Mouse (Mus musculus) heart, adult 11 months (tissue): Measurements from ENCODE around the gene Cntn4.
A peak's percentile ranks its signal among the peaks of the same experiment; 100 is the strongest.

ENCODE experiments used
- DNase-seq: peaks from one replicate; pipeline ENCODE4 v3.0.0; 2022

The Cntn4 gene

GRCm38 (mm10) chr6:106471840-106472608 is 794.6 kb downstream of the Cntn4 start:
- no peak for DNase-seq

GRCm38 (mm10) chr6:106473871-106474270 is 796.4 kb downstream of the Cntn4 start:
- DNase-seq = no peak

DNA sequence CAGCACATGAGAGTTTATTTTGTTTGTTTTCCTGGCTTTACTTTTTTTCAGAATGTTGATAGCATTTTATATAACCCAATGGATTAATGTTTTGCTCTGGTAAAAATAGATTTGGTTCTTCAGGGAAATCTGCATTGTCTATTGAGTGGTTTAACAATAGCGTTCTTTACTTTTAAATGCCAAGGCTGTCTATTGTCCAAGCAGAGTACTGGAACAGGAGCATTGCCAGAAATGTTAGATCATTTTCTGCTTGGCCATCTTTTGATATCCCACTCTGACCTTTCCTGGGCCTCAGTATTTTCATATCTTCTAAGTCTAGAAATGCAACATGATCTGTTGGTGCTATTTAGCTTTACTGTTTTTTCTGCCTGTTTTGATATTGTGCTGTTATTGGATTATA is 804.1 kb downstream of the Cntn4 start:
- no peak for DNase-seq

DNA sequence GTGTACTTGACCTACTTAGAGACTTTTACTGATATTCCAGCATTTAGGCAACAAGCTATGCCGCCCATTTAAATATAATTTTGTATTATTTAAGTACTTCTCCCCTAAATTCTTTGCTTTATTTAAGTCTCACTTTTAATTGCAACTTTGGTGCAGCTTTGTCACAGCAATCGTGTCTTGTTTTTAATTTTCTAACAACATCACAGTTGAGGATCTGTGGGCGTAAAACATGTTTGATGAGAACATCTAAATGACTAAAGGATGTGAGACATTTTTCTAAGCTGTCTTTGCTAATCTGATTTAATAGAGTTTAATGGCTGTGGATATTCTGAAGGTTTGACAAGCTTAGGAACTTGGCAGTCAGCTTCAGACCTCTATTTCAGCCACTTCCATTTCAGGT is 818.8 kb downstream of the Cntn4 start:
- no peak for DNase-seq

GRCm38 (mm10) chr6:106499166-106499565 is 821.7 kb downstream of the Cntn4 start:
- no peak for DNase-seq

DNA sequence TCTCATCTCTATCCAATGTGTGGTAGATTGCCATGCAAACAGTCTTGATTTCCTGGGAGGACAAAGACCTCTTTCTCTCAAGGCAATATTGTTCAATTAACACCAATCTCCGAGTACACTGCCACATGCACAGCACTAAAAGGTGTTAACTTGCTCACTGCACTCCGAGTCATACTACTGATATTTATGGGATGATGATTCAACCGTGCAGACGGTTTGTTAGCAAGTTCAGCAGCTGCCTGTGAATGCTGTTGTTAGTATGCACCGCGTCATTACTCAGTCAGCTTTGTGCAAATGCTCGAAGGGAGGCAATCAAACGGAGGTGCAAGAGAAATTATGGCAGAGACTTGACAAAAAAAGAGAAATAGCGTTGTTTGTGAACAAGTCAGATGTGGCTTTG is 826.5 kb downstream of the Cntn4 start:
- DNase-seq = no peak

DNA sequence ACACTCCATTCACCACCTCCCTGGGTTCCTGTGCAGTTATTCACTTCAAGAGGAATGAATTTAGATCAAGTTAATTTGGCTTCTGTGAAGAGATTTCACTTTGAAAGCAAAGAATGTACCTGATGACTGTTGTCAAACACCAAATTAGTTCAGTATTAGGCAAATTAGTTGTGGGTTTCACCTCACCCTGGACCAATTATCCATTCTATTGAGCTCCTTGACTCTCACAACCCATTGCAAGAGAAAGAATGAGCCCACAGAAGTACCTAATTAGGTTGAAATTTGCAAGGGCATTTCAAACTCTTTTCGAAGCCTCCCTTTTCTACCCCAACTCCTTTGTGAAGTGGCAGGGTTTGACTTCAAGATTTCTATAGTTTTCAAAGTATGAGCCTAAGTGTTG is 842.9 kb downstream of the Cntn4 start:
- DNase-seq = no peak

GRCm38 (mm10) chr6:106543500-106543899 is 866.0 kb downstream of the Cntn4 start:
- DNase-seq = no peak

DNA sequence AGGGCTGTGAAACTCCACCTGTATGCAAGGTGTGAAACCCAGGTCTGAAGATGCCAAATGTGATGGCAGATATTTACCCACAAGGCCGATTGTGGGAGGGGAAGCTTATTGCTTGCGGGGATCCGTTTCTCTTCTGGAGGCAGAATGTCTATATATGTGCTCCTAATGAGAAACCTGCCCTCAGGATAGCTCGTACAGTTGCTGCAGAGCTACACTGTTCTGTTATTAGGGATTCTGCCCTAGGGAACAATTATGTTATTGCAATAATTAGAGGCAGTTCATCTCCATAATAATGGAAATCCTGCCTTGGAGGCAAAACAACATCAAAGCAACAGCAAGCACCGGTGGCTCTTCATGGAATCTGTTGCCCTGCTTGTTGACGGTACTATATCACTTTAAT is 884.2 kb downstream of the Cntn4 start:
- DNase-seq = no peak

DNA sequence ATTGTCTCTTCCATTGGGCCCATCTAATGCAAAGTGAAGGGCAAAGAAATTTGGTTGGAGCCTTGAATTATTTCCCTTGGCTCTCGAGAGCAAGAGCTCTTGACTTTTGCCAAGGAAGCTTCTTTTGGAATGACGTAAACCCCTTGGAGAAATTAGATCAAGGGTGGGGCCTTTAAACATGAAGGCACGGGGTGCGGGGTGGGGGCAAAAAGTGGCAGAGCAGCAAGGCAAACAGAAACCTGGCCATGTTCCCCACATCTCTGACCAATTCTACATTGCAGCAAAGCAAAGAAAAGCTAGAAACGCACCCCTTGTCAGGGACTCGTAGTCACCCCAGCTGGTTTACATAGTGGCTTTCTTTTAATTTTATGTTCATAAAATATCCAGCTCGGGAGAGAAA is 887.9 kb downstream of the Cntn4 start:
- DNase-seq = no peak

- DNase-seq = no peak
Observed at GRCm38 (mm10) chr6:106565769-106566459, 888.5 kb downstream of the Cntn4 start.

DNA sequence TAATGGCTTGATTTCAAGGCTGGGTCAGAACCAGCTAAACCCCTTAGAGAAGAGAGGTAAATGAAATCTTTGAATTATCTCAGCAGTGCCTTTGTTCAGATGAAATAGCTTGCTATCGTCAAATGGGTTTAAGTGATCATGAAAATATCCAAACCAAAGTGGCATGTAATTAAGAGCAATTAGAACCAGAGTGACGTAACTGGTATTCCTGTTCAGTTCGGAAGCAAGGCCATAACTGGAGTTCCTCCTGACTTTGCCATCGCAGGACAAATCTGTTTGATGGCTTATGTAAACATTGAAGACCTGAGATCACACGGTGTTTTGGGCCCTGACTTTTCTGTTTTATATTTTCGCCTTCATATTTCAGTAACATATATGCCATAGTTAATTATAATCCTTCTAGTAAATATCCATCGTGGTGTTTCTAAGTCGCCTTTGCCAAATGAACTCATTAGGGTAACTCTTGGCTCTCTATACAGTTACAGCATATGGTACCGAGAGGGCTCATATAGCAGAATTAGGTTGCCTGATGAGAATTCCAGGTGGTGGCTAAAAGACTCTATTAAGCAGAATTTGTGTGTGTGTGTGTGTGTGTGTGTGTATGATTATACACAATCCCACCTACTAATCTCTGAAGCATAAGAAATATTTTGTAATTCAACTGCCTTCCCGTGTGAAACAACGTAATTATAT is 889.6 kb downstream of the Cntn4 start:
- DNase-seq = no peak

DNA sequence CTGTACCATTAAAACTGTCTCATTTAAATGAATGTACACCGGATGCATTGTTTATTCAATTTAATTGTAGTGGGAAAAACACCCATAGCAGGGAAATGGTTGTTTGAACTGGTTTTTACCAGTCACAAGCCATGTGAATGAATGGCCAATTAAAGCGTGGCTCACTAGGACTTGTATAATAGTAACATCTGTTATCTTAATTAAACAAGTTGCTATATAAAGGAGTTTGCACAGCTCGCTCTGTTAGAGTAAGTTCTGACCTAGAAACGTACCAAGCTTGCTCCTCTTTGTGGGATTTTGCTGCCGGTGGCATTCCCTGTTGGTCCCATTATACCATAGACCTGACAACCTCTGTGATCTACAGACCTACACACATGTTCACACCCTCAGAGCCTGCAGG is 902.7 kb downstream of the Cntn4 start:
- no peak for DNase-seq

DNA sequence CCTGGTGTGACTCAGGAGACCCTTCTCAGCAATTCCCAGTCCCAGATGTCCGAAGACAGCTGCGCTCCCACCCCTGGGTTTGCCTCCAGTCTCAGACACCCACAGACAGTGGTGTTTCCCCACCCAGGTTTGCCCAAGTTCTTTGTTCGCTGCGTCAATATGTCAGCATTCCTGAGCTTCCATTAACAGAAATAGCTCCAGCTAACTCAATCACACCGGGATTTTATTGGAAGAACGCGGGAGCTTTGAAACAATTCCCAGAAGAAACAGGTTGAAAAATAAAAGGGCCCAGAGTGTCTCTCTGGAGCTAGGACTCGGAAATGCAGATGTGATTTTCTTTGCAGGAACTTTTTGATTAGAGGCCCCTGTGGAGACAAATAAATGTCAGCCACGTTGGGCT is 916.3 kb downstream of the Cntn4 start:
- DNase-seq = no peak

- DNase-seq = peak; percentile 19
Observed at GRCm38 (mm10) chr6:106617081-106617480, 939.6 kb downstream of the Cntn4 start.

GRCm38 (mm10) chr6:106621188-106621749 is 943.8 kb downstream of the Cntn4 start:
- peak; percentile 27 for DNase-seq

DNA sequence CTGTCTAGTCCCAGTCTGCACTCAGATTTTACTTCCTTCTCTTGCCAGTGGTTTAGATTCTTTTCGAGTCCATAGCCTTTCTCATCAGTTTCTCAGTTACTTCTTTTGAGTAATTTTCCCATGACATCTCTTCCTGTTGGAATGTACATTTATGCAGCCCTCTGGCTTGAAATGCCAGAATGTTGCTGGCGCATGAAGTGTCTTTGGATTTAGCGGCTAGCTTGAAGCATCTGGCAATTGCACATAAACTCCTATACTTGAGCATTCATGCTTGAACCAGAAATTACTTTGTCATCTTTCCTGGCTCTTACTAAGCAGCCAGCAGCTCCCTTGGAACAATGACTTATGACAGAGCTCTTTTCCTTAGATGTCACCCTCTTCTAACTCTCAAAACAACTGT is 965.6 kb downstream of the Cntn4 start:
- peak; percentile 15 for DNase-seq

GRCm38 (mm10) chr6:106645496-106646211 is 968.2 kb downstream of the Cntn4 start:
- DNase-seq = peak; percentile 34

DNA sequence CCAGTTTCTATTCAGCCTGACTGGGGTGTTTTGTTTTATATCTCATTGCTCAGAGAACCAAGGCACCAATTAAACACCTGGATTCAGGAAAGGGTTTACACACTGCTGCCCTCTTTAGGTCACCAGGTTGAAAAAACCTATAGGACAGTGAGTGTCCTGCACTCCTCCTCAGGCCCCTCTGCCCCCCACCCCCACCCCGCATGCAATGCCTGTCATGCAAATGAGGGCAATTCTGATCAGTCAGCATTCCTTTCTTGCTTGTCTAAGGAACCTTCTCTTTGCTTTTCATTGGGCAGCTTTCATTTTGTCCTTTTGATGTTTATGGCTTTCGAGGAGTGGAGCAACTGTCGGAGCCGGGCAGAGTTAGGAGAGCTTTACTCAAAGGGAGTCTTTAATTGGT is 969.5 kb downstream of the Cntn4 start:
- DNase-seq = no peak

- DNase-seq = no peak
Observed at GRCm38 (mm10) chr6:106663780-106664651, 986.6 kb downstream of the Cntn4 start.

- DNase-seq = no peak
Observed at GRCm38 (mm10) chr6:106675581-106675980, 998.1 kb downstream of the Cntn4 start.

DNA sequence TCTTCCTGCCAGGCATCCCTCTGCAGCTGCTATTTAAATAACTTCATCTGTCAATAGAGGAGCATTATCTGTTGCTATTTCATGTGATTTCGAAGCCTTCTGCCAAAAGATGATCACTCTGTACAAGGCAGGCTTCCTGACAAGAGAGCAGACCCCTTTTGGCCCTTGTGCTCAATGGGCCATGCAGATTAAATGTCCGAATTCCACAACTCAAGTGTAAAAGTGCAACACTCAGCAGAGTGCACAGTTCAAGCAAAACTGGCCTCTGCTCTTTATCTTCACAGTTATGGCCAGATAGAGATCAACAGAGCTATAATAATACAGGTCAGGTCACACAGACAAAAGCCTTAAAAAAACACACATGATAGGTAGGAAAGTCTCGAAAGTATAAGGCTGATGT is 1024.5 kb downstream of the Cntn4 start:
- DNase-seq = no peak
